Mouse (Mus musculus): Measurements from ENCODE around the gene Zfyve19. TPM values are rescaled to one million over a fixed set of nuclear protein-coding genes. Genes with fewer than 3 reads are reported as not detected.

Zfyve19 gene
- polyA plus RNA-seq, 1 experiment from 2014 or later: 38.7 TPM

- 0 out of 2 replicates have a peak, but pooled peaks have one; percentile 17 for ATAC-seq
- H3K4me1 ChIP-seq (replicated peaks; ENCODE audit: control insufficient read depth, insufficient read depth, low read length): no peaks in the 10 kb centered on the region
- H3K4me2 ChIP-seq (replicated peaks; ENCODE audit: low read depth): peak within 1 kb of the TSS; percentile 52
- no peaks in the 10 kb centered on the region for H3K9me3 ChIP-seq (ENCODE audit: control insufficient read depth)
- H3K9ac ChIP-seq (ENCODE audit: low read depth, low read length): no peak within 1 kb of the TSS
- 59% methylated on average over 8 of the region's 8 CpGs for WGBS
- no peak within 1 kb of the TSS for H3K27ac ChIP-seq (ENCODE audit: low read depth, low read length)
- no peak for TF ChIP-seq CTCF (IDR thresholded peaks at IDR 0.05; ENCODE audit: low read depth)
- H3K36me3 ChIP-seq (ENCODE audit: control insufficient read depth, insufficient read depth): peaks cover under 1% of the 10 kb centered on the region; the same call in 1 of the 2 replicates
- no peak within 1 kb of the TSS for H3K4me3 ChIP-seq (ENCODE audit: low read depth, low read length)
- H3K27me3 ChIP-seq (replicated peaks; ENCODE audit: control insufficient read depth, insufficient read depth, low read length): no peaks in the 10 kb centered on the region
Observed at GRCm38 (mm10) chr2:119173991-119174651, 34.3 kb upstream of the Zfyve19 start, which contains the start of gene Gm14137. Gene Gm14137 (plus strand): TSS chr2:119174509.

DNA sequence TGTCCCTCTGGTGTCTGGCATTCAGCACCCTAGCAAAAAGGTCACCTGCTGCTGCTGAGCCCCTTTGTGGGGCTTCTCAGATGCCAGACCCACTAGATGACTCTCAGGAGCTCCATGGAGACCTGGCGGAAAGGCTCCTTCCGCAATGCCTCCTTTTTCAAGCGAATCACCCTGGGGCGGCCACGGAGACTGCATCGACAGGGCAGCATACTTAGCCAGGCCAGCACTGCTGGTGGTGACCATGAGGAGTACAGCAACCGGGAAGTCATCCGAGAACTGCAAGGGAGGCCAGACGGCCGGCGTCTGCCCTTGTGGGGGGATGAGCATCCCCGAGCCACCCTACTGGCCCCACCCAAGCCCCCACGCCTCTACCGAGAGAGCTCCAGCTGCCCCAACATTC is 33.6 kb upstream of the Zfyve19 start:
- no peak overlapping the region for H3K4me3 ChIP-seq (ENCODE audit: low read depth, low read length)

GRCm38 (mm10) chr2:119175614-119176013 is 32.8 kb upstream of the Zfyve19 start:
- no peak for ATAC-seq
- Histone ChIP-seq H3K27me3 (replicated peaks; ENCODE audit: control insufficient read depth, insufficient read depth, low read length) (no peaks in the 10 kb centered on the region), H3K9me3 (ENCODE audit: control insufficient read depth) (no peaks in the 10 kb centered on the region), H3K4me2 (replicated peaks; ENCODE audit: low read depth) (no peak overlapping the region), H3K9ac (ENCODE audit: low read depth, low read length) (no peak overlapping the region), H3K4me1 (replicated peaks; ENCODE audit: control insufficient read depth, insufficient read depth, low read length) (no peaks in the 10 kb centered on the region), H3K4me3 (ENCODE audit: low read depth, low read length) (no peak overlapping the region), H3K36me3 (ENCODE audit: control insufficient read depth, insufficient read depth) (peaks cover 14% of the 10 kb centered on the region; the same call in 1 of the 2 replicates), H3K27ac (ENCODE audit: low read depth, low read length) (no peak overlapping the region)
- TF ChIP-seq CTCF (IDR thresholded peaks at IDR 0.05; ENCODE audit: low read depth): no peak
- 53% methylated on average over 6 of the region's 6 CpGs for WGBS

More for the DNA sequence above, 33.6 kb upstream of the Zfyve19 start:
- Histone ChIP-seq H3K27ac (ENCODE audit: low read depth, low read length) (no peak overlapping the region), H3K4me1 (replicated peaks; ENCODE audit: control insufficient read depth, insufficient read depth, low read length) (no peaks in the 10 kb centered on the region), H3K4me2 (replicated peaks; ENCODE audit: low read depth) (no peak overlapping the region), H3K27me3 (replicated peaks; ENCODE audit: control insufficient read depth, insufficient read depth, low read length) (no peaks in the 10 kb centered on the region), H3K9ac (ENCODE audit: low read depth, low read length) (no peak overlapping the region), H3K36me3 (ENCODE audit: control insufficient read depth, insufficient read depth) (peaks cover 8% of the 10 kb centered on the region; the same call in 1 of the 2 replicates), H3K9me3 (ENCODE audit: control insufficient read depth) (no peaks in the 10 kb centered on the region)
- ATAC-seq: no peak
- 77% methylated on average over 14 of the region's 14 CpGs for WGBS
- no peak for TF ChIP-seq CTCF (IDR thresholded peaks at IDR 0.05; ENCODE audit: low read depth)

DNA sequence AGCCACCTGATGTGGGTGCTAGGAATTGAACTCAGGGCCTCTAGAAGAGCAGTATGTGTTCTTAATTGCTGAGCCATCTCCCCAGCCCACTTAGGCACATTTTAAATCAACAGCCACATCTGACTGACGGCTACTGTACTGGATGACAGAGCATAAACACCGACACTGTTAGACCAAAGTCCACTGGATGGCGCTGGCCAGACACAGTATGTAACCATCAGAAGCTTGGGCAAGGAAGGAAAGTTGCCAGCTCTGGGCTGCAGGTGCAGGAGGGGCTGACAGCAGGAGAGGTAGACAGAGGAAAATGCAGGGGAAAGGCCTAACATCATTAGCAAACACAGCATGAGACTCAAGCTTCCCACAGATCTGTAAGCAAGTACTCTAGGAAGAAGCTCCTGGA is 31.7 kb upstream of the Zfyve19 start:
- no peaks in the 10 kb centered on the region for H3K4me1 ChIP-seq (replicated peaks; ENCODE audit: control insufficient read depth, insufficient read depth, low read length)
- H3K36me3 ChIP-seq (ENCODE audit: control insufficient read depth, insufficient read depth): peaks cover 17% of the 10 kb centered on the region; the same call in 1 of the 2 replicates
- no peaks in the 10 kb centered on the region for H3K9me3 ChIP-seq (ENCODE audit: control insufficient read depth)
- no peak overlapping the region for H3K4me3 ChIP-seq (ENCODE audit: low read depth, low read length)
- H3K27ac ChIP-seq (ENCODE audit: low read depth, low read length): 0 out of 2 replicates have a peak overlapping the region, but pooled peaks have one; percentile 54
- peak; percentile 50 for ATAC-seq
- no peak overlapping the region for H3K4me2 ChIP-seq (replicated peaks; ENCODE audit: low read depth)
- WGBS: 30% methylated on average over 3 of the region's 3 CpGs
- TF ChIP-seq CTCF (IDR thresholded peaks at IDR 0.05; ENCODE audit: low read depth): peak; percentile 54
- H3K9ac ChIP-seq (ENCODE audit: low read depth, low read length): no peak overlapping the region
- H3K27me3 ChIP-seq (replicated peaks; ENCODE audit: control insufficient read depth, insufficient read depth, low read length): no peaks in the 10 kb centered on the region

GRCm38 (mm10) chr2:119177384-119177939 is 31.0 kb upstream of the Zfyve19 start:
- no peak for TF ChIP-seq CTCF (IDR thresholded peaks at IDR 0.05; ENCODE audit: low read depth)
- no peaks in the 10 kb centered on the region for H3K27me3 ChIP-seq (replicated peaks; ENCODE audit: control insufficient read depth, insufficient read depth, low read length)
- WGBS: 60% methylated on average over 5 of the region's 5 CpGs
- no peak for ATAC-seq
- H3K36me3 ChIP-seq (ENCODE audit: control insufficient read depth, insufficient read depth): peaks cover 21% of the 10 kb centered on the region
- peak overlapping the region; percentile 54; the same call in 1 of the 2 replicates for H3K27ac ChIP-seq (ENCODE audit: low read depth, low read length)
- no peak overlapping the region for H3K4me3 ChIP-seq (ENCODE audit: low read depth, low read length)
- no peaks in the 10 kb centered on the region for H3K4me1 ChIP-seq (replicated peaks; ENCODE audit: control insufficient read depth, insufficient read depth, low read length)
- no peak overlapping the region for H3K4me2 ChIP-seq (replicated peaks; ENCODE audit: low read depth)
- H3K9me3 ChIP-seq (ENCODE audit: control insufficient read depth): no peaks in the 10 kb centered on the region
- no peak overlapping the region for H3K9ac ChIP-seq (ENCODE audit: low read depth, low read length)

DNA sequence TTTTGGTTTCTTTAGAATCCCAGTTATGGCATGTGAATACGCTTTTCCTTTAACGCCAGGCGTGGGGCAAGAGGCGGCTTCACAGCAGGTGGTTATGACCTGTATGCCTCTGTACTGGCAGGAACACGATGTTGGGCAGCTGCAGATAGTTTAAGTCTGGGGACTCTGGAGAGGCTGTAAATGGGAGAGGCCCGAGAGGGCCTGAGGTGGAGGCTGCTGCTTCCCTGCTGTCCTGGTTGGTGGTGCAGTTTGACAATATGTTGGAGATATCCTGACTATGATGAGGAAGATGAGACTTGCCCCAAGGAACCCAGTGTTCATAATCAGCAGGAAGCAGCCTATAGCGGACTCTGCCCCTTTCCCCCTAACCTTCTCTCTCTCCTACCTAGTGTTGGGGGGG is 25.5 kb upstream of the Zfyve19 start:
- ATAC-seq: no peak
- TF ChIP-seq CTCF (IDR thresholded peaks at IDR 0.05; ENCODE audit: low read depth): no peak
- 84% methylated on average over 7 of the region's 7 CpGs for WGBS
- no peak overlapping the region for H3K9ac ChIP-seq (ENCODE audit: low read depth, low read length)
- H3K4me2 ChIP-seq (replicated peaks; ENCODE audit: low read depth): no peak overlapping the region
- no peak overlapping the region for H3K4me3 ChIP-seq (ENCODE audit: low read depth, low read length)
- peaks cover 42% of the 10 kb centered on the region for H3K36me3 ChIP-seq (ENCODE audit: control insufficient read depth, insufficient read depth)
- H3K9me3 ChIP-seq (ENCODE audit: control insufficient read depth): no peaks in the 10 kb centered on the region
- H3K27ac ChIP-seq (ENCODE audit: low read depth, low read length): no peak overlapping the region
- H3K27me3 ChIP-seq (replicated peaks; ENCODE audit: control insufficient read depth, insufficient read depth, low read length): no peaks in the 10 kb centered on the region
- H3K4me1 ChIP-seq (replicated peaks; ENCODE audit: control insufficient read depth, insufficient read depth, low read length): no peaks in the 10 kb centered on the region

Data from intestine, postnatal 0 days (tissue).